Mouse (Mus musculus): ENCODE measurements around the gene Tctex1d4. TPM values are rescaled to one million over a fixed set of nuclear protein-coding genes. Genes with fewer than 3 reads are reported as not detected.

Gene Tctex1d4
- polyA plus RNA-seq, 1 experiment from 2014 or later: 0.24 TPM

GRCm38 (mm10) chr4:117131890-117132793 lies 5.5 kb downstream of the Tctex1d4 start:
- H3K4me2 ChIP-seq: peak overlapping the region; percentile 97
- H3K27me3 ChIP-seq (replicated peaks): peaks cover 9% of the 10 kb centered on the region; the same call in 1 of the 2 replicates
- no peak for ATAC-seq (ENCODE audit: insufficient read depth, low FRiP score, low read depth)
- H3K36me3 ChIP-seq: peaks cover 7% of the 10 kb centered on the region; the same call in 1 of the 2 replicates
- peaks cover 20% of the 10 kb centered on the region for H3K4me1 ChIP-seq
- no peaks in the 10 kb centered on the region for H3K9me3 ChIP-seq
- H3K27ac ChIP-seq: no peak overlapping the region
- no peak overlapping the region for H3K9ac ChIP-seq
- H3K4me3 ChIP-seq (replicated peaks): peak overlapping the region; percentile 67; the same call in 1 of the 2 replicates
- 48% methylated on average over 7 of the region's 7 CpGs for WGBS

DNA sequence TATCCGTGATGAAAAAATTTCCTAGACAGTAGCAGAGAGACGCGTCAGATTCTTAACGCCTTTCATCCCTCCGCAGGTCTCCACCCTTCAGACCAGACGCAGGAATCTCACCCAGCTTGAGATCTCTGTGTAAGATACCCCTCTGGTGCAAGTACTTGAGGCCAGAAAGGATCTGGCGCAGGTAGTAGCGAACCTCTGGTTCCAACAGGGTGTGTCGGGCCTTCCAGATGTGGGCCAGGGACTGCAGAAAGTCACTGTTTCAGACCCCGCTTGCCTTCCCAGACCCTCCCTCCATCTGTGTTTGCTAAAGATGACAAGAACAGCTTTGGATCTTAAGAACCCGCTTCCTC lies 6.2 kb downstream of the Tctex1d4 start:
- Histone ChIP-seq H3K36me3 (peaks cover 7% of the 10 kb centered on the region; the same call in 1 of the 2 replicates), H3K9me3 (no peaks in the 10 kb centered on the region), H3K27me3 (replicated peaks) (peaks cover 9% of the 10 kb centered on the region; the same call in 1 of the 2 replicates), H3K4me3 (replicated peaks) (peak overlapping the region; percentile 67), H3K27ac (no peak overlapping the region), H3K4me2 (peak overlapping the region; percentile 97), H3K9ac (peak overlapping the region; percentile 86; the same call in 1 of the 2 replicates), H3K4me1 (peaks cover 20% of the 10 kb centered on the region)
- ATAC-seq (ENCODE audit: insufficient read depth, low FRiP score, low read depth): no peak
- WGBS: 22% methylated on average over 11 of the region's 11 CpGs

GRCm38 (mm10) chr4:117133366-117133796 lies 6.8 kb downstream of the Tctex1d4 start:
- Histone ChIP-seq H3K9me3 (no peaks in the 10 kb centered on the region), H3K27ac (no peak overlapping the region), H3K36me3 (peaks cover 7% of the 10 kb centered on the region; the same call in 1 of the 2 replicates), H3K4me1 (peaks cover 20% of the 10 kb centered on the region), H3K4me2 (peak overlapping the region; percentile 97), H3K27me3 (replicated peaks) (peaks cover 9% of the 10 kb centered on the region; the same call in 1 of the 2 replicates), H3K4me3 (replicated peaks) (peak overlapping the region; percentile 67), H3K9ac (peak overlapping the region; percentile 86)
- 0 out of 2 replicates have a peak, but pooled peaks have one; percentile 1 for ATAC-seq (ENCODE audit: insufficient read depth, low FRiP score, low read depth)
- under 1% methylated on average over 42 of the region's 42 CpGs for WGBS

DNA sequence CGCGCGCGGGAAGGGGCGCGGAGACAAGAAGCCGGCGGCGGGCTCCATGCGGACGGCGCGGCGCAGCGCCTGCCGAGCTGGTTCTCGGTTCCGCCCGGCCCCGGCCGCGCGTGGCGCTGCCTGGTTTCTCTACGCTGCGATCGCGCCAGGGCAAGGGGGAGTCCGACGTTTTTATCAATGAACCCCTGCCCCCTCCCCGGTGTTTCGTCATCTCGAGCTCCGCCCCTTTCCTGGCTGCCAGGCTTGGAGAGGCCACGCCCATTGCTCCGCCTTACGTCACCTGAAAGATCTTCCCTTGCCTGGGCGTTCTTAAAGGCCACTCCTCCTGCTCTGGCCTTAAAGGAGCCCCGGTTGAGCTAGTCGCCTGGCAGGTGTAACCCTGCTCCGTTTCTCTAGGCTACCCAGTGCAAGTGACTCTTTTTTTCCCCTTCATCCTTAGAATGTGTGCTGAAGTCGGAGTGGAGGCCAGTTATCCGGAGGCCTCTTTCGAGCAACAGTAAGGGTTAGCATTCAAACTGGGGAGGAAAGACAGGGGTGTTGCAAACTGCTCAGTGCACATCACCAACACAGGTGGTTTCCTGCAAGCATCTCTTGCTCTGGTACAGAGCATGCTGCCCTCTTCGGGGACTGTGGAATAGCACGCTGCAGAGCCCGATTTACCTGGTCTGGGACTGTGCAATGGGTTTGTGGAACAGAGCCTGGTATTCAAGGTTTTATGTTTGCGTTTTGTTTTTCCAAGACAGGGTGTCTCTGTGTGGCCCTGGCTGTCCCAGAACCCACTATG lies 7.4 kb downstream of the Tctex1d4 start, which contains the start of gene Plk3:
Gene Plk3 (minus strand): TSS at position 147 of the 784 bp plus-strand sequence.
- no peak within 1 kb of the TSS for H3K27ac ChIP-seq

GRCm38 (mm10) chr4:117134601-117134995 lies 8.0 kb downstream of the Tctex1d4 start:
- Histone ChIP-seq H3K9ac (no peak overlapping the region), H3K27ac (no peak overlapping the region), H3K36me3 (no peaks in the 10 kb centered on the region), H3K4me3 (replicated peaks) (no peak overlapping the region), H3K9me3 (no peaks in the 10 kb centered on the region), H3K27me3 (replicated peaks) (peaks cover 9% of the 10 kb centered on the region; the same call in 1 of the 2 replicates), H3K4me1 (peaks cover 20% of the 10 kb centered on the region), H3K4me2 (peak overlapping the region; percentile 97; the same call in 1 of the 2 replicates)
- no peak for ATAC-seq (ENCODE audit: insufficient read depth, low FRiP score, low read depth)
- 25% methylated on average over 2 of the region's 2 CpGs for WGBS

More for the DNA sequence above, 7.4 kb downstream of the Tctex1d4 start, which contains the start of gene Plk3:
- H3K4me1 ChIP-seq: peaks cover 20% of the 10 kb centered on the region
- peak within 1 kb of the TSS; percentile 86 for H3K9ac ChIP-seq
- no peaks in the 10 kb centered on the region for H3K9me3 ChIP-seq
- H3K27me3 ChIP-seq (replicated peaks): peaks cover 9% of the 10 kb centered on the region; the same call in 1 of the 2 replicates
- peak within 1 kb of the TSS; percentile 97 for H3K4me2 ChIP-seq
- ATAC-seq (ENCODE audit: insufficient read depth, low FRiP score, low read depth): peak; percentile 86
- H3K4me3 ChIP-seq (replicated peaks): peak within 1 kb of the TSS; percentile 67
- peaks cover 3% of the 10 kb centered on the region; the same call in 1 of the 2 replicates for H3K36me3 ChIP-seq
- 2% methylated on average over 48 of the region's 48 CpGs for WGBS

DNA sequence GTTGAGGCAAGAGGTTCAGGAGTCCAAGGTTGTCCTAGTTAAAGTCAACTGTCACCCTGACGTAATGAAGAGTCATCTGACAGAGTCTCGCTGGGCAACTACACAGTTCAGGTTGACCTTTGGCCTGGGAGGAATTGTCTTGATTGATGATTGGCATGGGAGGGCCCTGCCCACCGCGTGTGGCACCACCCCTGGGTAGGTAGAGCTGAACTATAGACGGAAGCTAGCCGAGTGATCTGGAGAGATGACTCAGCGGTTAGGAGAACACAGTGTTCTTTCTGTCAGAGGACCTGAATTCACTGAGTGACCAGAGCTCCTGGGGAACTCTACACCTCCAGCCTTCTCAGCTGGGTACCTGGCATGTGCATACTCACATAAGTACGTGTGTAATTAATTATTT lies 9.4 kb downstream of the Tctex1d4 start:
- ATAC-seq (ENCODE audit: insufficient read depth, low FRiP score, low read depth): peak; percentile 59
- H3K4me1 ChIP-seq: peaks cover 20% of the 10 kb centered on the region
- H3K9ac ChIP-seq: no peak overlapping the region
- no peaks in the 10 kb centered on the region for H3K9me3 ChIP-seq
- H3K27ac ChIP-seq: peak overlapping the region; percentile 75; the same call in 1 of the 2 replicates
- H3K4me2 ChIP-seq: no peak overlapping the region
- no peaks in the 10 kb centered on the region for H3K36me3 ChIP-seq
- 24% methylated on average over 8 of the region's 8 CpGs for WGBS
- no peak overlapping the region for H3K4me3 ChIP-seq (replicated peaks)
- H3K27me3 ChIP-seq (replicated peaks): peaks cover 9% of the 10 kb centered on the region; the same call in 1 of the 2 replicates

DNA sequence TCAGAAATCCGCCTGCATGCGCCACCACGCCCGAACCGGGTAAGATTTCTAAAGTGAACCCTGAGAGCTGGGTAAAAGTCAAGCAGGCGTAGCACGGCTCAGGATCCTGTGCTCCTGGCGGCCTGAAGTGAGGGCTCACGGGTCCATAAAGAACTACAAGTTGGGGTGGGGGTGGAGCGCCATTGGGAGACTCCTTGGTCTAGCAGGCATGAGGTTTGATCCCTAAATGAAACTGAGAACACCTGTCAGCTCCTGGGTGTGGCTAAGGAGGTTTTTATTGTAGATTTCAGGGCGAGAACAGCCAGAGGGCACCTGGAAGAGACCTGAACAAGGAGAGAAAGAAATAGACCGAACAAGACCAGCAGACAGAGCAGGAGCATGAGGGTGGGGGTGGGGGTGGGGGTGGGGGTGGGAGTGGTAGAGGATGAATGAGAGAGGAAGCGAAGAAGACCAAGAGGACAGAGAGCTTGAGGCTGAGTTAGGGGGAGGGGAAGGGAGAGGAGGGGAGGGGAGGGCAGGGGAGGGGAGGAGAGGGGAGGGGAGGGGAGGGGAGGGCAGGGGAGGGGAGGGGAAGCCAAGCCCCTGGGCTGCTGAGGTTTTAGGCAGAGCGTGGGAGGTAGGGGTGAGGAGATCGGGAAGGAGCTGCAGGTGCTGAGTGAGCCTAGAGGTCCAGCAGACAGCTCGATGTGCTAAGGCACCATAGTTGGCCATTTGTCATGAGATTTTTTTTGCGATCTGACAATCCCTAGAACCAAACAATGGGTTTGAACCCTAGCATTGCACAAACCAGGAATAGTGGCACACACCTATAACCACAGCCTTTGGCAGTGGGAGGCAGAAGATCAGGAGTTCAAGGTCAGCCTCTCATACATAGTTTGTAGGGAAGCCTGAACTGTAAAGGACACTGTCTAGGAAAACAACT lies 12.0 kb downstream of the Tctex1d4 start:
- Histone ChIP-seq H3K4me1 (peaks cover 6% of the 10 kb centered on the region; the same call in 1 of the 2 replicates), H3K9me3 (no peaks in the 10 kb centered on the region), H3K9ac (no peak overlapping the region), H3K27me3 (replicated peaks) (no peaks in the 10 kb centered on the region), H3K27ac (no peak overlapping the region), H3K36me3 (no peaks in the 10 kb centered on the region), H3K4me2 (no peak overlapping the region), H3K4me3 (replicated peaks) (no peak overlapping the region)
- 64% methylated on average over 16 of the region's 17 CpGs for WGBS
- no peak for ATAC-seq (ENCODE audit: insufficient read depth, low FRiP score, low read depth)

- Histone ChIP-seq H3K27ac (no peak overlapping the region), H3K4me2 (no peak overlapping the region), H3K27me3 (replicated peaks) (no peaks in the 10 kb centered on the region), H3K9ac (no peak overlapping the region), H3K4me3 (replicated peaks) (no peak overlapping the region), H3K4me1 (peaks cover 4% of the 10 kb centered on the region; the same call in 1 of the 2 replicates), H3K9me3 (no peaks in the 10 kb centered on the region), H3K36me3 (no peaks in the 10 kb centered on the region)
- WGBS: 0% methylated on average over 2 of the region's 2 CpGs
- no peak for ATAC-seq (ENCODE audit: insufficient read depth, low FRiP score, low read depth)
Measured at GRCm38 (mm10) chr4:117139217-117139612, 12.6 kb downstream of the Tctex1d4 start.

DNA sequence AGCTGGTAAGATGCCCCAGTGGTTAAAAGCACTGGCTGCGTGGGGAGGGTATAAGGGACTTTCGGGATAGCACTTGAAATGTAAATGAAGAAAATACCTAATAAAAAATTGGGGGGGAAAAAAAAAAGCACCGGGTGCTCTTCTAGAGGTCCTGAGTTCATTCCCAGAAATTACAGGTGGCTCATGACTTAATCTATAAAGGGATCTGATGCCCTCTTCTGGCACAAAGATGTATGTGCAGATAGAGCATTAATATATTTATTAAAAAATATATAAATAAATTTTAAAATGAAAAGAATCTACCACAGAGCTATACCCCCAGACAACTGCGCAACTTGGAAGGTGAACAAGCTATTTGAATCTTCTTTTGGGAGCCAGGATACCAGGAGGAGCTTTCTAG lies 14.0 kb downstream of the Tctex1d4 start:
- ATAC-seq (ENCODE audit: insufficient read depth, low FRiP score, low read depth): no peak
- 40% methylated on average over 4 of the region's 4 CpGs for WGBS
- H3K4me2 ChIP-seq: no peak overlapping the region
- no peaks in the 10 kb centered on the region for H3K9me3 ChIP-seq
- no peaks in the 10 kb centered on the region for H3K36me3 ChIP-seq
- H3K9ac ChIP-seq: no peak overlapping the region
- H3K27ac ChIP-seq: no peak overlapping the region
- no peaks in the 10 kb centered on the region for H3K27me3 ChIP-seq (replicated peaks)
- H3K4me1 ChIP-seq: no peaks in the 10 kb centered on the region
- H3K4me3 ChIP-seq (replicated peaks): no peak overlapping the region

GRCm38 (mm10) chr4:117143023-117143422 lies 16.4 kb downstream of the Tctex1d4 start:
- Histone ChIP-seq H3K27me3 (replicated peaks) (no peaks in the 10 kb centered on the region), H3K27ac (no peak overlapping the region), H3K9me3 (no peaks in the 10 kb centered on the region), H3K4me2 (no peak overlapping the region), H3K9ac (no peak overlapping the region), H3K4me1 (no peaks in the 10 kb centered on the region), H3K4me3 (replicated peaks) (no peak overlapping the region), H3K36me3 (no peaks in the 10 kb centered on the region)
- WGBS: 51% methylated on average over 7 of the region's 7 CpGs
- no peak for ATAC-seq (ENCODE audit: insufficient read depth, low FRiP score, low read depth)

- Histone ChIP-seq H3K27ac (no peak overlapping the region), H3K9me3 (no peaks in the 10 kb centered on the region), H3K4me1 (0 out of 2 replicates have a peak, but pooled peaks cover under 1% of the 10 kb centered on the region), H3K36me3 (peaks cover 3% of the 10 kb centered on the region; the same call in 1 of the 2 replicates), H3K9ac (no peak overlapping the region), H3K27me3 (replicated peaks) (no peaks in the 10 kb centered on the region), H3K4me3 (replicated peaks) (no peak overlapping the region), H3K4me2 (no peak overlapping the region)
- no peak for ATAC-seq (ENCODE audit: insufficient read depth, low FRiP score, low read depth)
- 85% methylated on average over 13 of the region's 13 CpGs for WGBS
Measured at GRCm38 (mm10) chr4:117145248-117145647, 18.7 kb downstream of the Tctex1d4 start.

Measured in stomach, embryonic 15.5 days (tissue).